Mouse (Mus musculus): ENCODE data around the gene Ybx3.

GRCm38 (mm10) chr6:131316155-131317101, 71.8 kb downstream of the Ybx3 start:
- TF ChIP-seq CTCF (IDR thresholded peaks at IDR 0.05), result no peak
- no peak for TF ChIP-seq EP300 (IDR thresholded peaks at IDR 0.05)
